Mouse (Mus musculus) cerebellum, adult 2 months (tissue): Measurements from ENCODE around the gene Fam222b.

Source experiments
- CTCF ChIP-seq: fragments of 200-500 bp; IDR thresholded peaks from 2 replicates; pipeline ENCODE4 v1.5.1; 2011; ENCODE audit warnings: low read depth, mild to moderate bottlenecking, control low read depth, low read length, moderate library complexity, borderline replicate concordance; ENCODE audit not compliant: insufficient read depth
- POLR2A ChIP-seq: fragments of 200-500 bp; IDR thresholded peaks from 2 replicates; pipeline ENCODE4 v1.6.1; 2011; ENCODE audit warnings: low read length, control low read depth, borderline replicate concordance; ENCODE audit not compliant: insufficient read depth

GRCm38 (mm10) chr11:78115367-78116145 lies 21.1 kb downstream of the Fam222b start:
- no peak for TF ChIP-seq CTCF
- peak; percentile 40; the same call in 1 of the 2 replicates for TF ChIP-seq POLR2A
